In genomic region chr12:111678997-111679396, GRCm38 (mm10) we compare ENCODE assay signal across 7 mouse cellular contexts. TPM values are rescaled to one million over a fixed set of nuclear protein-coding genes. Genes with fewer than 3 reads are reported as not detected.
DNase-seq lines count a peak whose midpoint lies in the region; ATAC-seq lines count a peak whose summit lies in the region.

No protein-coding gene starts in this region.

- intact Hi-C loops in left cerebral cortex, postnatal 14 days (cut with DNase I): no loop called here

- H3K27me3 ChIP-seq in forebrain, embryonic 13.5 days: peaks cover 2% of the 10 kb centered on the region
- H3K27me3 ChIP-seq in liver, embryonic 16.5 days (ENCODE audit: control insufficient read depth, insufficient read depth, low read depth, low read length): peaks cover 3% of the 10 kb centered on the region

- H3K4me1 ChIP-seq in forebrain, embryonic 13.5 days: peaks cover 23% of the 10 kb centered on the region
- H3K4me1 ChIP-seq in liver, embryonic 16.5 days (ENCODE audit: control insufficient read depth, low read depth, low read length): peaks cover 19% of the 10 kb centered on the region

- H3K36me3 ChIP-seq in forebrain, embryonic 13.5 days (ENCODE audit: poor library complexity, severe bottlenecking): peaks cover 37% of the 10 kb centered on the region
- H3K36me3 ChIP-seq in liver, embryonic 16.5 days (ENCODE audit: control insufficient read depth, insufficient read depth): no peaks in the 10 kb centered on the region; the same call in 1 of the 2 replicates

- no peak overlapping the region for H3K27ac ChIP-seq in forebrain, embryonic 13.5 days
- H3K27ac ChIP-seq in liver, embryonic 16.5 days (ENCODE audit: low read length): no peak overlapping the region

- no peak for ATAC-seq in forebrain, embryonic 13.5 days
- ATAC-seq in liver, embryonic 16.5 days (ENCODE audit: low read depth): no peak
- ATAC-seq in erythroid progenitor cell, adult 5-6 weeks (replicated peaks; ENCODE audit: low FRiP score, poor library complexity, severe bottlenecking): no peak

- DNase-seq in 3T3-L1 (ENCODE audit: low read depth, low spot score) (peak; percentile 58), 416B (ENCODE audit: low read depth) (peak; percentile 37)
- no peak for DNase-seq in right cerebral cortex, postnatal 14 days
- DNase-seq in left cerebral cortex, postnatal 14 days (ENCODE audit: low spot score in 2 of 2): no peak

- peak overlapping the region; percentile 90 for H3K4me3 ChIP-seq in forebrain, embryonic 13.5 days
- H3K4me3 ChIP-seq in liver, embryonic 16.5 days (ENCODE audit: low read depth, low read length): peak overlapping the region; percentile 87

- WGBS in forebrain, embryonic 13.5 days: 58% methylated on average over 7 of the region's 7 CpGs
- WGBS in liver, embryonic 16.5 days (ENCODE audit: insufficient replicate concordance): 25% methylated on average over 7 of the region's 7 CpGs

- H3K9ac ChIP-seq in forebrain, embryonic 13.5 days: peak overlapping the region; percentile 80
- peak overlapping the region; percentile 81 for H3K9ac ChIP-seq in liver, embryonic 16.5 days (ENCODE audit: low read depth, low read length)

- H3K4me2 ChIP-seq in forebrain, embryonic 13.5 days: peak overlapping the region; percentile 98
- H3K4me2 ChIP-seq in liver, embryonic 16.5 days (ENCODE audit: low read depth, low read length): peak overlapping the region; percentile 86

- no peaks in the 10 kb centered on the region for H3K9me3 ChIP-seq in forebrain, embryonic 13.5 days (replicated peaks)
- no peaks in the 10 kb centered on the region for H3K9me3 ChIP-seq in liver, embryonic 16.5 days (replicated peaks; ENCODE audit: control insufficient read depth, low read length)

RNA-seq across cellular contexts. Expression of gene Trmt61a, which starts 1.1 kb away (rescaled TPM):
- 10.7 and 12.2 TPM in 2 replicates for polyA plus RNA-seq in forebrain, embryonic 13.5 days (2015; fragmentation: Nextera tagmentation; extraction: Ambion mirVana)
- polyA plus RNA-seq in liver, embryonic 16.5 days (2015; fragmentation: Nextera tagmentation; extraction: Ambion mirVana): 3.7 and 4.6 TPM in 2 replicates
- total RNA-seq in erythroid progenitor cell, adult 5-6 weeks (2015; ENCODE audit: low replicate concordance): 1.8 and 2.1 TPM in 2 replicates
- 0.39 and 2.3 TPM in 2 replicates for total RNA-seq in erythroid progenitor cell, adult 5-6 weeks (2017; ENCODE audit: low replicate concordance)
- total RNA-seq in left cerebral cortex, postnatal 14 days (2021): 10 to 100 TPM; 18.9 to 19.7 TPM

RNA-seq across cellular contexts. Expression of gene Ckb, which starts 6.9 kb away (rescaled TPM):
- 2,311 and 2,462 TPM in 2 replicates for polyA plus RNA-seq in forebrain, embryonic 13.5 days (2015; fragmentation: Nextera tagmentation; extraction: Ambion mirVana)
- polyA plus RNA-seq in liver, embryonic 16.5 days (2015; fragmentation: Nextera tagmentation; extraction: Ambion mirVana): 39.2 and 44.8 TPM in 2 replicates
- total RNA-seq in erythroid progenitor cell, adult 5-6 weeks (2015; ENCODE audit: low replicate concordance): 2.5 and 9.4 TPM in 2 replicates
- total RNA-seq in erythroid progenitor cell, adult 5-6 weeks (2017; ENCODE audit: low replicate concordance): 5.2 and 10.0 TPM in 2 replicates
- 1,000 to 10,000 TPM; 1,395 to 1,474 TPM for total RNA-seq in left cerebral cortex, postnatal 14 days (2021)

RNA-seq across cellular contexts. Expression of gene Bag5, which starts 34.1 kb away (rescaled TPM):
- 62.1 and 62.8 TPM in 2 replicates for polyA plus RNA-seq in forebrain, embryonic 13.5 days (2015; fragmentation: Nextera tagmentation; extraction: Ambion mirVana)
- polyA plus RNA-seq in liver, embryonic 16.5 days (2015; fragmentation: Nextera tagmentation; extraction: Ambion mirVana): 14.1 and 14.4 TPM in 2 replicates
- total RNA-seq in erythroid progenitor cell, adult 5-6 weeks (2015; ENCODE audit: low replicate concordance): 5.4 and 6.3 TPM in 2 replicates
- total RNA-seq in erythroid progenitor cell, adult 5-6 weeks (2017; ENCODE audit: low replicate concordance): 1.2 and 8.1 TPM in 2 replicates
- 10 to 100 TPM; 45.7 to 47.0 TPM for total RNA-seq in left cerebral cortex, postnatal 14 days (2021)

RNA-seq across cellular contexts. Expression of gene Apopt1, which starts 34.1 kb away (rescaled TPM):
- 52.6 and 56.2 TPM in 2 replicates for polyA plus RNA-seq in forebrain, embryonic 13.5 days (2015; fragmentation: Nextera tagmentation; extraction: Ambion mirVana)
- polyA plus RNA-seq in liver, embryonic 16.5 days (2015; fragmentation: Nextera tagmentation; extraction: Ambion mirVana): 17.5 TPM in 2 replicates
- 8.4 and 22.7 TPM in 2 replicates for total RNA-seq in erythroid progenitor cell, adult 5-6 weeks (2015; ENCODE audit: low replicate concordance)
- total RNA-seq in erythroid progenitor cell, adult 5-6 weeks (2017; ENCODE audit: low replicate concordance): 4.8 and 11.3 TPM in 2 replicates
- 10 to 100 TPM; 39.4 to 44.3 TPM for total RNA-seq in left cerebral cortex, postnatal 14 days (2021)

Comparison
In these comparisons a context has a peak if more than half of its experiments do, and no peak if none do; other contexts are left out.
1. DNase-seq: peak in 3T3-L1 (single experiment) and 416B (single experiment); none in right cerebral cortex, postnatal 14 days (single experiment) and left cerebral cortex, postnatal 14 days (0 of 2).
2. RNA of gene Trmt61a, which starts 1.1 kb away (total RNA-seq): 18.9 to 19.7 TPM in left cerebral cortex, postnatal 14 days; 0.39 to 2.3 TPM in erythroid progenitor cell, adult 5-6 weeks; every median in the first group is over 4 times any median in the second.
3. RNA of gene Ckb, which starts 6.9 kb away (total RNA-seq): 1,395 to 1,474 TPM in left cerebral cortex, postnatal 14 days; 2.5 to 10.0 TPM in erythroid progenitor cell, adult 5-6 weeks; every median in the first group is over 100 times any median in the second.
4. RNA of gene Bag5, which starts 34.1 kb away (total RNA-seq): 45.7 to 47.0 TPM in left cerebral cortex, postnatal 14 days; 1.2 to 8.1 TPM in erythroid progenitor cell, adult 5-6 weeks; every median in the first group is over 4 times any median in the second.